Mouse (Mus musculus): ENCODE measurements around the gene Gm3676.
"Not testable (repeated sequence)": the region's sequence is repeated elsewhere in the genome, so short reads cannot be mapped to it uniquely, and the experiment has no call there.

Gm3676 gene

DNA sequence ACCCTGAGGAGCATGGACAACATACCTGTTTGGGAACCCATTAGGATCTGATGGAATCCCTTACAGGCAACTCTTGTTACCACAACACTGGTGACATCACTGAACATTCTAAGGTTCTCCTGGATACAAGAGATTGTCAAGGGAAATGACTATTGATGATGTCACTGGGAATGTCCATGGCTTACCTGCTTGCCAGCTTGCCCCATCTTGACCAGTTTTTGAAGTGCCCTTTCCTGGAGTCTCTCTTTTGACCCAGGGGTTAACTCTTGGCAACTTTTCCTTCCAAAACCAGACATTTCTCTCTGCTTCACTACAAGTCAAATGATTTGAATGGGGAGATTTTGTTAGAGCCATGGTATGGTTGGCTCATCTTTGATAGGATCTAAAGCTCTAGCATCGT, at the start of gene Gm3676:
Gene Gm3676 (minus strand): TSS at position 101 of the 400 bp plus-strand sequence.
- not testable (repeated sequence) for DNase-seq

DNA sequence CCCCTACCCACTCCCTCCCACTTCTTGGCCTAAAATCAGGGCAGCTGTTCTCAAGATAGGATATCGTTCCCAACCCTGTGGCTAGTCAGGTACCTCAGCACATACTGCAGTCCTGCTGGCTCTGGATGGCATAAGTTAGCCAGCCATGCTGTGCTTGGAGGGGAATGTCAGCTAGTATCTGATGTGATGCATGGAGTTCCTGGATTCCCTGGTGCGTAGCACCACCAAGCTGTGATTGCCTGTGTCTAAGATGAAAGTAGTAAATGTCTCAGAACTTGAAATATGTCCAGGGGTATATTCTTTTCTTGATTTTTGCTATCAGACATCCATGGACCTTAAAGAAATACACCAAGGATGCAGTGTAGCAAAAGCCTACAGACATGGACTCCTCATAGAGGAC, 1.9 kb upstream of the Gm3676 start:
- DNase-seq, result not testable (repeated sequence)

DNA sequence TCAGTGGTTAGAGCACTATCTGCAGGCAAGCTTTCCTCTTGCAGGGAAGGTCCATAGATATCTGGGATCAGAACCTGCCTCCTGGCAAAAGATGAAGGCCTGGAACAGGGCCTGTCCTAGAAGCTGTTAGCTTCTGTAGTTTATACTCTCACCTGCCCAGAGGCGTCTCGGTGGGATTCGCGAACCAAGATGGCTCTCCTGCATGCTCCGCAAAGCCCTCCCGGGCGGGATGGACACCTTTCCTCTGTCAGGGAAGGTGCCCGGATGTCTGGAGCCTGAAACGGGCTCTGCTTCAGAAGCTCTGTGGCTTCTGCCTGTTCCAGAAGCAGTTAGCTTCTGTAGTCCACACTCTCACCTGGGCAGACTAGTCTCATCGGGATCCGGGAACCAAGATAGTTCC, 16.1 kb downstream of the Gm3676 start:
- not testable (repeated sequence) for DNase-seq

DNA sequence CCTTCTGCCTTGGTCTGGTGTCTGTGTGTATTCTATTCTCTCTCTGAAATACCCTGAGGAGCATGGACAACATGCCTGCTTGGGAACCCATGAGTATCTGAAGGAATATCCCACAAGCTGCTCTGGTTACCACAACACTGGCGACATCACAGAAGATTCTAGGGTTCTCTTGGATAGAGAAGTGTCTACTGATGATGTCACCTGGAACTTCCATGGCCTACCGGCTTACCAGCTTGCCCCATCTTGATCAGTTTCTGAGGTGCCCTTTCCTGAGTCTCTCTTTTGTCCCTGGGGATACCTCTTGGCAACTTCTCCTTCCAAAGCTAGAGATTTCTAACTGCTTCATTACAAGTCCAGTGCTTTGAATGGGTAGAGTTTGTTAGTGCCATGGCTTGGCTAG, 21.8 kb downstream of the Gm3676 start, which contains the start of gene Gm3072:
Gene Gm3072 (minus strand): TSS at position 101 of the 400 bp plus-strand sequence.
- DNase-seq, result not testable (repeated sequence)

DNA sequence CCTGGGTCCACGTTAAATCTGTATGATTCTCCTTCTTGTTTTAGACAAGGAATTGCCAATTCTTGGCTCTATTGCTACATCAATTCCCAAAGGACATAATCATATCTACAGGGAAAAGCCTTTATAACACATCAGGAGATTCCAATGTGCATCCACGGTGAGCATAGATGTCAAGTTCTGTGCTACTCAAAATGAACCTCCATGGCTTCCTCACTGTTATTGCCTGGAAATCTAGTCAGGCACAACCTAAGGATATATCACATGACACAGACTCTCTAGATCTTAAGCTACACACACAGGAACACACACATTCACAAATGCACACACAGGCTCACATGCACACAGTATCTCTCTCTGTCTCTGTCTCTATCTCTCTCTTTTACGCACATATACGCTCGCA, 23.8 kb downstream of the Gm3676 start:
- not testable (repeated sequence) for DNase-seq

DNA sequence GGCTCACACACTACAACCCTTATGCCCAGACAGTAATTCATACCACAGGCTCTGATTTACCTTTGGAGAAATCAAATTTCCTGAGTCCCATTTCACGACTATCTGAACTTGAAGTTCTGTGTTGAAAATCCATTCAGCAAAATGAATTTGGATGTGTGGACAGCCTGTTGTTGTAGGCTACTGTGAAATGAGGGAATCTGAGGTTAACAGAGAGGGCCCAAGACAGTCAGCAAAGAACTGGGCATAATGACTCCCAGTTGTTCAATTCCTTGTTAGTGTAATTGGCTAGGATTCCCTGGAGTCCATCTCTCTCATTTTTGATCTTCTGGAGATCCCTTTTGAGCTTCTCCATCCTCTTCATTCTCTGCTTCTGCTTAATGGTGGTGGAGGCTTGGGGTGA, 35.6 kb downstream of the Gm3676 start:
- not testable (repeated sequence) for DNase-seq

DNA sequence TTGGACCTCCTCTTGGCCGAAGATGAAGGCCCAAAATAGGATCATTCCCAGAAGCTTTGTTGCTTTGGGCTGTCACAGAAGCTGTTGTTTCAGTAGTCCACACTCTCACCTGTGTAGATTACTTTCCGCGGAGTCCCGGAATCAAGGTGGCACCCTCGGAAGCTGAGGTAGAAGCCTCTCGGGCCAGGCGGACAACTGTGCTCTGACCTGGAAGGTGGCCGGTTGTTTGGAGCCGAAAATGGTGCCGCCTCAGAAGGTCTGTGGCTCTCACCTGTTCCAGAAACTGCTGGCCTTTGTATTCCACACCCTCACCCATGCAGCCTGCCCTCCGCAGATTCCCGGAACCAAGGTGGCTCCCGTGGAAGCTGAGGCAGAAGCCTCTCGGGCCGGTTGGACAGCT, 45.4 kb downstream of the Gm3676 start:
- not testable (repeated sequence) for DNase-seq

Data from thymus, postnatal 25 days (tissue).